Mouse (Mus musculus): ENCODE data around the gene Acer2. TPM values are rescaled to one million over a fixed set of nuclear protein-coding genes. Genes with fewer than 3 reads are reported as not detected.
"Not testable (repeated sequence)": the region's sequence is repeated elsewhere in the genome, so short reads cannot be mapped to it uniquely, and the experiment has no call there.

The Acer2 gene
- 7.9 and 10.1 TPM in 2 replicates for polyA plus RNA-seq (2015; fragmentation: Nextera tagmentation; extraction: Ambion mirVana)

DNA sequence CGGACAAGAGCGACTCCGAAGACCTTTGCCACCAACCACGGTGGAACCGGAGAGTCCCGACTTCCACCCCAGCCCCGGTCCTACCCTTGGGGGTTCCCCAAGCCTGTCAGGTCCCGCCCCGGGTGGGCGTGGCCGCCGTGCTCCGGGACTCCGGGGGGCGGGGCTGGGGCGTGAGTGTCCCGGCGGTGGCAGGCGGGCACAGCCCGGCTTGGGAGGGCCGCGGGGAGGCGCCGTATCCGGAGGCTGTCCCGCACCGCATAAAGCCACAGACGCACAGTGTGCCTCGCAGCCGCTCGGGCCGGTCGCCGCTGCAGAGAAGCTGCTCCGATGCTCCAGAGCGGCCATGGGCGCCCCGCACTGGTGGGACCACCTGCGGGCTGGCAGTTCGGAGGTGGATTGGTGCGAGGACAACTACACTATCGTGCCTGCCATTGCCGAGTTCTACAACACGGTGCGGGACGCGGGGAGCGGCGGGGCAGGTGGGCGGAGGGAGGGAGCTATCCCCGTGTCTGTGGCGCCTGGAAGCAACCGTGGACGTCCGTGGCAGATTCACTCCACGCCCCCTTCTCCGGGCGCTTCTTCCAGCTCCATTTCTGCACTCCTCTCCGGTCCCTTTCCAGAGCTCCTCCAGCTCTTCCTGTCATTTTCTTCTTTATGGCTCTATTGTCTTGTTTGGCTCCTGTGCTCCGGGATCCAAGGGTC is at the start of gene Acer2:
Acer2 (plus strand) TSS at position 251 of the 702 bp plus-strand sequence.
- Histone ChIP-seq H3K4me1 (ENCODE audit: control insufficient read depth, low read depth, low read length) (peaks cover 2% of the 10 kb centered on the region; the same call in 1 of the 2 replicates), H3K27ac (ENCODE audit: low read length) (no peak within 1 kb of the TSS), H3K9me3 (replicated peaks; ENCODE audit: control insufficient read depth, low read length) (no peaks in the 10 kb centered on the region), H3K36me3 (ENCODE audit: control insufficient read depth, insufficient read depth) (no peaks in the 10 kb centered on the region), H3K9ac (ENCODE audit: low read depth, low read length) (peak within 1 kb of the TSS; percentile 62), H3K4me3 (ENCODE audit: low read depth, low read length) (peak within 1 kb of the TSS; percentile 65), H3K4me2 (ENCODE audit: low read depth, low read length) (peak within 1 kb of the TSS; percentile 92), H3K27me3 (ENCODE audit: control insufficient read depth, insufficient read depth, low read depth, low read length) (peaks cover 19% of the 10 kb centered on the region)
- under 1% methylated on average over 58 of the region's 60 CpGs for WGBS (ENCODE audit: insufficient replicate concordance)
- peak; percentile 93 for ATAC-seq (ENCODE audit: low read depth)

- no peak overlapping the region for H3K27ac ChIP-seq (ENCODE audit: low read length)
- no peak for ATAC-seq (ENCODE audit: low read depth)
- peaks cover 13% of the 10 kb centered on the region for H3K36me3 ChIP-seq (ENCODE audit: control insufficient read depth, insufficient read depth)
- no peaks in the 10 kb centered on the region for H3K4me1 ChIP-seq (ENCODE audit: control insufficient read depth, low read depth, low read length)
- H3K4me3 ChIP-seq (ENCODE audit: low read depth, low read length), result no peak overlapping the region
- no peak overlapping the region for H3K4me2 ChIP-seq (ENCODE audit: low read depth, low read length)
- no peak overlapping the region for H3K9ac ChIP-seq (ENCODE audit: low read depth, low read length)
- WGBS (ENCODE audit: insufficient replicate concordance), result 75% methylated on average over 7 of the region's 7 CpGs
- H3K27me3 ChIP-seq (ENCODE audit: control insufficient read depth, insufficient read depth, low read depth, low read length), result no peaks in the 10 kb centered on the region
- no peaks in the 10 kb centered on the region for H3K9me3 ChIP-seq (replicated peaks; ENCODE audit: control insufficient read depth, low read length)
Observed at GRCm38 (mm10) chr4:86825143-86825542, 49.1 kb upstream of the Acer2 start.

- H3K4me1 ChIP-seq (ENCODE audit: control insufficient read depth, low read depth, low read length), result no peaks in the 10 kb centered on the region
- H3K36me3 ChIP-seq (ENCODE audit: control insufficient read depth, insufficient read depth), result peaks cover 11% of the 10 kb centered on the region
- ATAC-seq (ENCODE audit: low read depth), result no peak
- H3K9me3 ChIP-seq (replicated peaks; ENCODE audit: control insufficient read depth, low read length), result no peaks in the 10 kb centered on the region
- no peak overlapping the region for H3K9ac ChIP-seq (ENCODE audit: low read depth, low read length)
- H3K4me2 ChIP-seq (ENCODE audit: low read depth, low read length), result no peak overlapping the region
- H3K27ac ChIP-seq (ENCODE audit: low read length), result no peak overlapping the region
- 83% methylated on average over 2 of the region's 2 CpGs for WGBS (ENCODE audit: insufficient replicate concordance)
- H3K4me3 ChIP-seq (ENCODE audit: low read depth, low read length), result no peak overlapping the region
- no peaks in the 10 kb centered on the region for H3K27me3 ChIP-seq (ENCODE audit: control insufficient read depth, insufficient read depth, low read depth, low read length)
Observed at GRCm38 (mm10) chr4:86831896-86832295, 42.3 kb upstream of the Acer2 start.

DNA sequence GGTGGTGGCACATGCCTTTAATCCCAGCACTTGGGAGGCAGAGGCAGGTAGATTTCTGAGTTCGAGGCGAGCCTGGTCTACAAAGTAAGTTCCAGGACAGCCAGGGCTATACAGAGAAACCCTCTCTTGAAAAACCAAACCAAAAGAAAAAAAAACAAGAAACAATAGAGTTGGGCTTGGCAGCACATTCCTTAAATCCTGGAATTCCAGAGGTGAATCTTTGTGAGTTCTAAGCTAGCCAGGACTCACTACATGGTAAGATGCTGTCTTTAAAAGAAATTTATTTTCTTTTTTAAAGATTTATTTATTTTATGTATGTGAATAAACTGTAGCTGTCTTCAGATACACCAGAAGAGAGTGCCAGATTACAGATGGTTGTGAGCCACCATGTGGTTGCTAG is 33.1 kb upstream of the Acer2 start:
- H3K9ac ChIP-seq (ENCODE audit: low read depth, low read length); H3K4me3 ChIP-seq (ENCODE audit: low read depth, low read length); H3K27ac ChIP-seq (ENCODE audit: low read length); H3K9me3 ChIP-seq (replicated peaks; ENCODE audit: control insufficient read depth, low read length); ATAC-seq (ENCODE audit: low read depth); H3K27me3 ChIP-seq (ENCODE audit: control insufficient read depth, insufficient read depth, low read depth, low read length); H3K36me3 ChIP-seq (ENCODE audit: control insufficient read depth, insufficient read depth); H3K4me1 ChIP-seq (ENCODE audit: control insufficient read depth, low read depth, low read length); H3K4me2 ChIP-seq (ENCODE audit: low read depth, low read length): not testable (repeated sequence)
- WGBS (ENCODE audit: insufficient replicate concordance), result 88% methylated on average over 2 of the region's 2 CpGs

DNA sequence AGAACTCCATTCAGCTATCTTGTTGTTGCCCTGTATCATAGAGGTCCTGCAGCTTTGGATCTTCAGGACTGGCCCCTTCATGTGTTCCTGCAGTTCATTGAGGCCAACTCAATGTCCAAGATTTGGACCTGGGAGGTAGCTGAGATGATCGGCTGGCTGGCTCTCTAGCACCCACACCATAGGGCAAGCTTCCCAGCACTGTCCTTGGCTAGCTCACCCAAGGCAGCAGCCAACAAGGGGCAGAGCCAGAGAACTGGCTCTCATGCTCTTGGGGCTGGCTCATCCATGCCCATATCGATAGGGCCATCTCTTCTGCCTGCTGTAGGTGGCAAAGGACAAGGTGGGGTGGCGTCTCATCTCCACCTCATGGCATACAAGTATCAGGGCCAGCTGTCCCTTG is 28.8 kb upstream of the Acer2 start:
- no peaks in the 10 kb centered on the region for H3K27me3 ChIP-seq (ENCODE audit: control insufficient read depth, insufficient read depth, low read depth, low read length)
- peaks cover 9% of the 10 kb centered on the region for H3K36me3 ChIP-seq (ENCODE audit: control insufficient read depth, insufficient read depth)
- H3K4me2 ChIP-seq (ENCODE audit: low read depth, low read length), result no peak overlapping the region
- H3K4me1 ChIP-seq (ENCODE audit: control insufficient read depth, low read depth, low read length), result no peaks in the 10 kb centered on the region
- 82% methylated on average over 3 of the region's 3 CpGs for WGBS (ENCODE audit: insufficient replicate concordance)
- H3K4me3 ChIP-seq (ENCODE audit: low read depth, low read length), result no peak overlapping the region
- H3K9me3 ChIP-seq (replicated peaks; ENCODE audit: control insufficient read depth, low read length), result no peaks in the 10 kb centered on the region
- no peak overlapping the region for H3K9ac ChIP-seq (ENCODE audit: low read depth, low read length)
- no peak for ATAC-seq (ENCODE audit: low read depth)
- H3K27ac ChIP-seq (ENCODE audit: low read length), result no peak overlapping the region

- no peaks in the 10 kb centered on the region for H3K27me3 ChIP-seq (ENCODE audit: control insufficient read depth, insufficient read depth, low read depth, low read length)
- H3K4me1 ChIP-seq (ENCODE audit: control insufficient read depth, low read depth, low read length), result no peaks in the 10 kb centered on the region
- no peak overlapping the region for H3K4me3 ChIP-seq (ENCODE audit: low read depth, low read length)
- H3K9me3 ChIP-seq (replicated peaks; ENCODE audit: control insufficient read depth, low read length), result no peaks in the 10 kb centered on the region
- H3K9ac ChIP-seq (ENCODE audit: low read depth, low read length), result no peak overlapping the region
- no peak for ATAC-seq (ENCODE audit: low read depth)
- peaks cover 9% of the 10 kb centered on the region for H3K36me3 ChIP-seq (ENCODE audit: control insufficient read depth, insufficient read depth)
- no peak overlapping the region for H3K27ac ChIP-seq (ENCODE audit: low read length)
- WGBS (ENCODE audit: insufficient replicate concordance), result 61% methylated on average over 2 of the region's 2 CpGs
- H3K4me2 ChIP-seq (ENCODE audit: low read depth, low read length), result no peak overlapping the region
Observed at GRCm38 (mm10) chr4:86847246-86847645, 26.9 kb upstream of the Acer2 start.

DNA sequence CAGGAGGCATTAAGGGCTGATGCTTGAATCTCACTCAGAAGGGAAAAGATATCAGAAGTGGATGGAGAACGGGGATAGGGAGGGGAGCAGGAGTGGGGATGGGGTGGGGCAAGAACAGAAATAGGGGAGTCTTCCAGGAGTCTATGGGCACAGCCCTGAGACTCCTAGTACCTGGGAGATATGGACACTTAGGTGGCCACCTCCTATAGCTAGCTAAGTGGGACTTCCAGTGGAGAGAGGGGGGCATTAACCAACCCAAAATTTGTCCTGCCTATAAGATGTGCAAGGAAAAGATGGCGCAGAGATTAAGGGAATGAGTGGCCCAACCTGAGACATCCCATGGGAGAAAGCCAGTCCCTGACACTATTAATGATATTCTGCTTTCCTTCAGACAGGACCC is 22.9 kb upstream of the Acer2 start:
- Histone ChIP-seq H3K4me2 (ENCODE audit: low read depth, low read length) (no peak overlapping the region), H3K4me3 (ENCODE audit: low read depth, low read length) (no peak overlapping the region), H3K4me1 (ENCODE audit: control insufficient read depth, low read depth, low read length) (peaks cover 7% of the 10 kb centered on the region), H3K9ac (ENCODE audit: low read depth, low read length) (no peak overlapping the region), H3K27ac (ENCODE audit: low read length) (no peak overlapping the region), H3K36me3 (ENCODE audit: control insufficient read depth, insufficient read depth) (peaks cover 30% of the 10 kb centered on the region), H3K9me3 (replicated peaks; ENCODE audit: control insufficient read depth, low read length) (no peaks in the 10 kb centered on the region), H3K27me3 (ENCODE audit: control insufficient read depth, insufficient read depth, low read depth, low read length) (no peaks in the 10 kb centered on the region)
- ATAC-seq (ENCODE audit: low read depth), result no peak
- 60% methylated on average over 2 of the region's 2 CpGs for WGBS (ENCODE audit: insufficient replicate concordance)

DNA sequence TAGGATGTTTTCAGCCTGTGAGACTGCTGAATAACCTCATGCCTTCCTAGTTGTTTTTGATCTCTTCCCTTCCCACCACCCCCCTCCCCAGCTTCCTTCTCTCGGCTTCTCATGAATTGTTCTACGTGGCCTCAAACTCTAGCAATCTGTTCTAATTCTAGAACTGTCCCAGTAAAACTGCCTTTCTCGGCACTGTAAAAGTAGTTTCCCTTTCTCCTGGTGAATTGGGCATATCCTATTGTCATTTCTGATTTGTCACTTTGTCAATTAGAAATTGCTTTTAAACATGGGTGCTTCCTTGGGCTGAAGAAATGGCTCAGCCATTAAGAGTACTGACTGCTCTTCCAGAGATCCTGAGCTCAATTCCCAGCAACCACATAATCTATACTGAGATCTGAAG is 22.2 kb upstream of the Acer2 start:
- H3K27me3 ChIP-seq (ENCODE audit: control insufficient read depth, insufficient read depth, low read depth, low read length), result no peaks in the 10 kb centered on the region
- WGBS (ENCODE audit: insufficient replicate concordance), result 43% methylated on average over 3 of the region's 3 CpGs

GRCm38 (mm10) chr4:86852813-86853590 is 21.2 kb upstream of the Acer2 start:
- H3K4me1 ChIP-seq (ENCODE audit: control insufficient read depth, low read depth, low read length), result peaks cover 7% of the 10 kb centered on the region
- H3K27ac ChIP-seq (ENCODE audit: low read length), result 0 out of 2 replicates have a peak overlapping the region, but pooled peaks have one; percentile 10
- H3K27me3 ChIP-seq (ENCODE audit: control insufficient read depth, insufficient read depth, low read depth, low read length), result no peaks in the 10 kb centered on the region
- WGBS (ENCODE audit: insufficient replicate concordance), result 65% methylated on average over 4 of the region's 4 CpGs
- ATAC-seq (ENCODE audit: low read depth), result no peak
- no peaks in the 10 kb centered on the region for H3K9me3 ChIP-seq (replicated peaks; ENCODE audit: control insufficient read depth, low read length)
- no peak overlapping the region for H3K9ac ChIP-seq (ENCODE audit: low read depth, low read length)
- peaks cover 29% of the 10 kb centered on the region for H3K36me3 ChIP-seq (ENCODE audit: control insufficient read depth, insufficient read depth)
- H3K4me3 ChIP-seq (ENCODE audit: low read depth, low read length), result no peak overlapping the region
- no peak overlapping the region for H3K4me2 ChIP-seq (ENCODE audit: low read depth, low read length)

More for the DNA sequence above, 22.2 kb upstream of the Acer2 start:
- no peak for ATAC-seq (ENCODE audit: low read depth)
- no peak overlapping the region for H3K4me3 ChIP-seq (ENCODE audit: low read depth, low read length)
- H3K4me2 ChIP-seq (ENCODE audit: low read depth, low read length), result no peak overlapping the region
- no peak overlapping the region for H3K9ac ChIP-seq (ENCODE audit: low read depth, low read length)
- H3K27ac ChIP-seq (ENCODE audit: low read length), result peak overlapping the region; percentile 24; the same call in 1 of the 2 replicates
- no peaks in the 10 kb centered on the region for H3K9me3 ChIP-seq (replicated peaks; ENCODE audit: control insufficient read depth, low read length)
- H3K4me1 ChIP-seq (ENCODE audit: control insufficient read depth, low read depth, low read length), result peaks cover 7% of the 10 kb centered on the region
- peaks cover 30% of the 10 kb centered on the region for H3K36me3 ChIP-seq (ENCODE audit: control insufficient read depth, insufficient read depth)
